Mouse (Mus musculus): ENCODE results near the gene Gm37240. TPM values are rescaled to one million over a fixed set of nuclear protein-coding genes. Genes with fewer than 3 reads are reported as not detected.

Gene Gm37240
- polyA plus RNA-seq, 1 experiment from 2014 or later = 0.52 TPM

GRCm38 (mm10) chr3:84814762-84815381 lies 1072.4 kb downstream of the Gm37240 start, which contains the start of gene Fbxw7:
Gene Fbxw7 (plus strand): TSS chr3:84815268.
- under 1% methylated on average over 65 of the region's 76 CpGs for WGBS (ENCODE audit: insufficient replicate concordance)
- peak; percentile 25 for ATAC-seq
- peak within 1 kb of the TSS; percentile 96 for H3K9ac ChIP-seq
- H3K4me2 ChIP-seq = peak within 1 kb of the TSS; percentile 100
- no peaks in the 10 kb centered on the region for H3K27me3 ChIP-seq (replicated peaks)
- peak within 1 kb of the TSS; percentile 98 for H3K27ac ChIP-seq
- no peaks in the 10 kb centered on the region for H3K9me3 ChIP-seq (replicated peaks)
- H3K4me1 ChIP-seq = peaks cover 36% of the 10 kb centered on the region
- H3K4me3 ChIP-seq = peak within 1 kb of the TSS; percentile 100
- H3K36me3 ChIP-seq = peaks cover 8% of the 10 kb centered on the region

DNA sequence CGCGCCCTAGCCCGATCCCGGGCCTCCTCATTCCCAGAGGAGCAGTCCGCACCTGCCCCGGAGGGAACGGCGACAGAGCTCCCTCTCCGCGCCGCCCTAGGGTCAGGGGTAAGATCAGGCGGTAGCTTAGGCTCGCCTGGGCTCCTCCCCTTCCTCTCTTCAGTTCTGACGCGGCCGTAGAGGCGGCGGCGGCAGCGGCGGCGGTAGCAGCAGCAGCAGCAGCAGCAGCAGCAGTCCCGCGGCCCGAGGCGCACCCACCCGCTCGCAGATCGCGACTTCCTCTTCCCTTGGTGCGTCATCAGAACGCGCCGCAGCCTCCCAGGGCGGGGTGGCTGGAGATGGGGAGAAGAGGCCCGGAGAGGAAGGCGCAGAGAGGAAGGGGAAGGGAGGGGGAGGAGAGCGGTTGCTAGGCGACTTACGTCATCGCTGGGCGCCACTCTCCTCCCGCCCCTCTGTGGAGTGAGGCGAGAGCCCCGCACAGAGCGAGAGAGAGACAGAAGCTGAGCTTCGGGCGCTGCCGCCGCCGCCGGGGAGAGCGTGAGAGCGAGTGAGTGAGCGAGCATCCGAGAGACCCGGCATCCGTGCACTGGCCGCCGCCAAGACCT lies 1073.1 kb downstream of the Gm37240 start:
- Histone ChIP-seq H3K36me3 (peaks cover 5% of the 10 kb centered on the region), H3K4me1 (peaks cover 37% of the 10 kb centered on the region), H3K27ac (peak overlapping the region; percentile 98), H3K9me3 (replicated peaks) (no peaks in the 10 kb centered on the region), H3K4me2 (peak overlapping the region; percentile 100), H3K4me3 (peak overlapping the region; percentile 100), H3K27me3 (replicated peaks) (no peaks in the 10 kb centered on the region), H3K9ac (peak overlapping the region; percentile 96)
- ATAC-seq = peak; percentile 96
- WGBS (ENCODE audit: insufficient replicate concordance) = under 1% methylated on average over 59 of the region's 60 CpGs

- Histone ChIP-seq H3K4me3 (peak overlapping the region; percentile 100), H3K9ac (peak overlapping the region; percentile 96), H3K27me3 (replicated peaks) (no peaks in the 10 kb centered on the region), H3K36me3 (peaks cover 2% of the 10 kb centered on the region), H3K27ac (peak overlapping the region; percentile 98), H3K9me3 (replicated peaks) (no peaks in the 10 kb centered on the region), H3K4me1 (peaks cover 40% of the 10 kb centered on the region), H3K4me2 (peak overlapping the region; percentile 100)
- WGBS (ENCODE audit: insufficient replicate concordance) = 2% methylated on average over 29 of the region's 29 CpGs
- ATAC-seq = peak; percentile 59
Measured at GRCm38 (mm10) chr3:84813436-84814156, 1073.7 kb downstream of the Gm37240 start.

- peaks cover 24% of the 10 kb centered on the region for H3K4me1 ChIP-seq
- H3K9me3 ChIP-seq (replicated peaks) = no peaks in the 10 kb centered on the region
- H3K36me3 ChIP-seq = no peaks in the 10 kb centered on the region
- no peak overlapping the region for H3K4me2 ChIP-seq
- no peak overlapping the region for H3K4me3 ChIP-seq
- no peak overlapping the region for H3K9ac ChIP-seq
- no peaks in the 10 kb centered on the region for H3K27me3 ChIP-seq (replicated peaks)
- no peak for ATAC-seq
- H3K27ac ChIP-seq = no peak overlapping the region
Measured at GRCm38 (mm10) chr3:84810803-84811202, 1076.5 kb downstream of the Gm37240 start.

GRCm38 (mm10) chr3:84808906-84809305 lies 1078.4 kb downstream of the Gm37240 start:
- Histone ChIP-seq H3K4me3 (no peak overlapping the region), H3K4me1 (peaks cover 27% of the 10 kb centered on the region), H3K9ac (no peak overlapping the region), H3K27me3 (replicated peaks) (peaks cover 3% of the 10 kb centered on the region; the same call in 1 of the 2 replicates), H3K9me3 (replicated peaks) (no peaks in the 10 kb centered on the region), H3K27ac (no peak overlapping the region), H3K36me3 (no peaks in the 10 kb centered on the region), H3K4me2 (no peak overlapping the region)
- no peak for ATAC-seq

- H3K9me3 ChIP-seq (replicated peaks) = no peaks in the 10 kb centered on the region
- WGBS (ENCODE audit: insufficient replicate concordance) = 54% methylated on average over 3 of the region's 3 CpGs
- no peak overlapping the region for H3K9ac ChIP-seq
- peaks cover 23% of the 10 kb centered on the region for H3K4me1 ChIP-seq
- no peak overlapping the region for H3K4me3 ChIP-seq
- H3K27ac ChIP-seq = no peak overlapping the region
- no peak for ATAC-seq
- H3K4me2 ChIP-seq = no peak overlapping the region
- H3K27me3 ChIP-seq (replicated peaks) = peaks cover 3% of the 10 kb centered on the region; the same call in 1 of the 2 replicates
- no peaks in the 10 kb centered on the region for H3K36me3 ChIP-seq
Measured at GRCm38 (mm10) chr3:84807826-84808225, 1079.5 kb downstream of the Gm37240 start.

DNA sequence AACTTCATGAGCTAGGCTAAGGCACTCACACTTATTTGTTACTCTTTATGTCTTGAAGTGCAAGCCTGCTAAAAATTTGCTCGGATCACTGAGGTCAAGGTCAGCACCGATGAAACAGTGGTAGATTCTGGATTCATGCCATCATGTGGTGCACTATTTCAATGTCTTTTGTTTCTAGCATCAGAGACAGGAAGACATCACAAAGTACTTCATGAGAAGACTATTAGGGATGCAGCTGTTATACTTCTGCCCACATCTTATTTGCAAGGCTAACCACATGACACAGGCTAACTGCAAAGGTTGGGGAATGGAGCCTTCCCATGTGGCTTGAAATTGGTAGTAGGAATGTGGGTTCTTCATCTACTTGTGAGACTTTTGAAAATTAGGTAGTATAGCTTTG lies 1081.1 kb downstream of the Gm37240 start:
- Histone ChIP-seq H3K4me2 (no peak overlapping the region), H3K27me3 (replicated peaks) (peaks cover 3% of the 10 kb centered on the region; the same call in 1 of the 2 replicates), H3K4me1 (peaks cover 18% of the 10 kb centered on the region), H3K27ac (no peak overlapping the region), H3K9me3 (replicated peaks) (no peaks in the 10 kb centered on the region), H3K36me3 (no peaks in the 10 kb centered on the region), H3K9ac (no peak overlapping the region), H3K4me3 (no peak overlapping the region)
- ATAC-seq = no peak
- 73% methylated on average over 2 of the region's 2 CpGs for WGBS (ENCODE audit: insufficient replicate concordance)

- Histone ChIP-seq H3K27me3 (replicated peaks) (peaks cover 3% of the 10 kb centered on the region; the same call in 1 of the 2 replicates), H3K36me3 (no peaks in the 10 kb centered on the region), H3K4me2 (peak overlapping the region; percentile 40), H3K9me3 (replicated peaks) (no peaks in the 10 kb centered on the region), H3K9ac (no peak overlapping the region), H3K4me3 (no peak overlapping the region), H3K27ac (no peak overlapping the region), H3K4me1 (peaks cover 23% of the 10 kb centered on the region)
- ATAC-seq = 0 out of 2 replicates have a peak, but pooled peaks have one; percentile 63
- 31% methylated on average over 9 of the region's 9 CpGs for WGBS (ENCODE audit: insufficient replicate concordance)
Measured at GRCm38 (mm10) chr3:84804036-84804435, 1083.3 kb downstream of the Gm37240 start.

DNA sequence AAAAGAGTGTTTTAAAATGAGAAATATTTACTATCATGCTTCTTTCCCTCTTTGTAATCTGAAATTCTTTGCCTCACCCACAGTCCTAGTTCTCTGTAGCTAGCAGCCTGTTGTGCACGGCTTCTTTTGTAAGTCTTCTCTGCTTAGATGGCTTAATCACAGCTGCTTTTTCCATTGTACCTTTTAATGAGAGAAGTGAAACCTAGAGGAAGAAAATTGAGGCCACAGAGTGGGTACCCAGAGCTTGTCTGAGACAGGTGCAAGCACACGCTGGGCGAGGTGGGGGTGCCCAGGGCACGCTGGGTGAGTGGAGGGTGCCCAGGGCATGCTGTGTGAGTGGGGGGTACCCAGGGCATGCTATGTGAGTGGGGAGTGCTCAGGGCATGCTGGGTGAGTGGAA lies 1099.4 kb downstream of the Gm37240 start:
- Histone ChIP-seq H3K4me1 (no peaks in the 10 kb centered on the region), H3K4me2 (no peak overlapping the region), H3K9ac (no peak overlapping the region), H3K36me3 (no peaks in the 10 kb centered on the region), H3K27me3 (replicated peaks) (no peaks in the 10 kb centered on the region), H3K4me3 (no peak overlapping the region), H3K9me3 (replicated peaks) (peaks cover 8% of the 10 kb centered on the region), H3K27ac (no peak overlapping the region)
- no peak for ATAC-seq
- 72% methylated on average over 4 of the region's 4 CpGs for WGBS (ENCODE audit: insufficient replicate concordance)

- H3K9ac ChIP-seq = no peak overlapping the region
- no peak overlapping the region for H3K4me2 ChIP-seq
- H3K9me3 ChIP-seq (replicated peaks) = no peaks in the 10 kb centered on the region
- ATAC-seq = no peak
- H3K36me3 ChIP-seq = no peaks in the 10 kb centered on the region
- peaks cover 21% of the 10 kb centered on the region for H3K4me1 ChIP-seq
- no peak overlapping the region for H3K4me3 ChIP-seq
- WGBS (ENCODE audit: insufficient replicate concordance) = 74% methylated on average over 1 of the region's 1 CpGs
- H3K27me3 ChIP-seq (replicated peaks) = no peaks in the 10 kb centered on the region
- H3K27ac ChIP-seq = no peak overlapping the region
Measured at GRCm38 (mm10) chr3:84776084-84776483, 1111.2 kb downstream of the Gm37240 start.

DNA sequence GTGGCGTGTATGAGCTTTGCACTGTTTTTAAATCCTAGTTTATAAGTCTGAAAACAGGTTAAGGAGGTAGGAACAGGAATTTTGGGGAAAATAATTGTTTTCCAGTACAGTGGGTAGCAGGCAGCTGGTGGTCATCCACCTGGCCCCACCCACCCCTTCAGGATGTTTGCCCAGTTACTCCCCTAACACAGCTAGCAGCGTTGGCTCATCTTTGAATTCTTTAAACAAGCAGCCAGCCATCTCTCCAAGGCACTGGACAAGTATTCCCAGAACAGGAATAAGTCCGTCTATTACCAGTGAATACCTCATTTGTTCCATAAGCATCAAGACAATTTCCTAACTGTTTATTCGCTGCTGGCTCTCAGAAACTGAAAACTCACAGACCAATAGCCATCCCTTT lies 1111.7 kb downstream of the Gm37240 start:
- H3K4me3 ChIP-seq = no peak overlapping the region
- H3K36me3 ChIP-seq = no peaks in the 10 kb centered on the region
- ATAC-seq = no peak
- H3K27me3 ChIP-seq (replicated peaks) = no peaks in the 10 kb centered on the region
- no peaks in the 10 kb centered on the region for H3K9me3 ChIP-seq (replicated peaks)
- H3K4me1 ChIP-seq = peaks cover 26% of the 10 kb centered on the region
- H3K9ac ChIP-seq = no peak overlapping the region
- H3K4me2 ChIP-seq = no peak overlapping the region
- 72% methylated on average over 4 of the region's 4 CpGs for WGBS (ENCODE audit: insufficient replicate concordance)
- no peak overlapping the region for H3K27ac ChIP-seq

DNA sequence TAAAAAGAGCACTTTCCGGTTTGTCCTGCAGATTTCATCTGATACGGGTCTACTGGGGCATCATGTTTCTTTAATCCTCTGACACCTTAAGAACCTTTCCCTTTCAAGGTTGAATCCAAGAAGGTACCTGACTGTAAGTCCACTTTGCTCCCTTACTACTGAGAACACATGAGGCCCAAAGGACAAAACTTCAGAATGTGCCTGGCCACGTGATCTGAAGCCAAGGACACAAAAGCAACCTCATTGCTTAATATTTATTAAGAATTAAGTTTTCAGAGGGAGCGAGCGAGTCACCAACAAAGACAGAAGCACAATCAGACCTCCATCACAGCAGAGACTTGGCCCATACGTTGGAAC lies 1112.3 kb downstream of the Gm37240 start:
- Histone ChIP-seq H3K4me3 (no peak overlapping the region), H3K36me3 (no peaks in the 10 kb centered on the region), H3K9me3 (replicated peaks) (no peaks in the 10 kb centered on the region), H3K9ac (no peak overlapping the region), H3K27ac (no peak overlapping the region), H3K4me2 (no peak overlapping the region), H3K27me3 (replicated peaks) (no peaks in the 10 kb centered on the region), H3K4me1 (peaks cover 30% of the 10 kb centered on the region)
- ATAC-seq = no peak
- WGBS (ENCODE audit: insufficient replicate concordance) = 79% methylated on average over 6 of the region's 6 CpGs
